Mouse (Mus musculus) midbrain, embryonic 16.5 days (tissue): Measurements from ENCODE around the gene Gm45716. TPM values are rescaled to one million over a fixed set of nuclear protein-coding genes. Genes with fewer than 3 reads are reported as not detected.

ENCODE experiments used
- ATAC-seq: fragments of 200-750 bp; cut with Nextera tagmentation; 2 replicates; pipeline ENCODE4 v1.8.0; 2017; ENCODE audit warnings: moderate TSS enrichment
- H3K27ac ChIP-seq: fragments of 300-500 bp; sonication (generic); 2 replicates; pipeline ENCODE4 v1.5.1; 2014; ENCODE audit warnings: mild to moderate bottlenecking, low read length, mixed read lengths
- H3K27me3 ChIP-seq: fragments of 300-500 bp; sonication (generic); 2 replicates; pipeline ENCODE4 v1.6.1; 2014; ENCODE audit warnings: low read depth, low read length, mixed read lengths; ENCODE audit not compliant: control insufficient read depth, insufficient read depth
- H3K36me3 ChIP-seq: fragments of 300-500 bp; sonication (generic); 2 replicates; pipeline ENCODE4 v1.6.1; 2014; ENCODE audit warnings: mild to moderate bottlenecking, low read length, moderate library complexity, mixed read lengths; ENCODE audit not compliant: control insufficient read depth, insufficient read depth
- H3K4me1 ChIP-seq: fragments of 300-500 bp; sonication (generic); 2 replicates; pipeline ENCODE4 v1.6.1; 2014; ENCODE audit warnings: mild to moderate bottlenecking, low read length, mixed read lengths; ENCODE audit not compliant: control insufficient read depth, insufficient read depth
- H3K4me2 ChIP-seq: fragments of 300-500 bp; sonication (generic); 2 replicates; pipeline ENCODE4 v1.6.1; 2014; ENCODE audit warnings: mild to moderate bottlenecking, low read length, mixed read lengths
- H3K4me3 ChIP-seq: fragments of 300-500 bp; sonication (generic); 2 replicates; pipeline ENCODE4 v1.5.1; 2014; ENCODE audit warnings: low read depth, mild to moderate bottlenecking, low read length, moderate library complexity, mixed read lengths
- H3K9ac ChIP-seq: fragments of 300-500 bp; sonication (generic); 2 replicates; pipeline ENCODE4 v1.6.1; 2014; ENCODE audit warnings: low read depth, low read length, mixed read lengths
- H3K9me3 ChIP-seq: fragments of 300-500 bp; sonication (generic); replicated peaks from 2 replicates; pipeline ENCODE4 v1.6.1; 2014; ENCODE audit warnings: mild to moderate bottlenecking, low read length, mixed read lengths; ENCODE audit not compliant: control insufficient read depth, poor library complexity, severe bottlenecking
- WGBS: fragments of 180-500 bp; shearing (Covaris S2); extraction: QIAGEN DNeasy Blood & Tissue Kit; methylation state at CpG from one replicate; pipeline ENCODE4 v1.1.7; 2014; 5-methylcytosine and 5-hydroxymethylcytosine counted together
- polyA plus RNA-seq: library from polyadenylated mRNA; unstranded; fragments of >200 nt; fragmentation: Nextera tagmentation; extraction: Ambion mirVana; gene quantifications from 2 replicates; pipeline ENCODE4 v1.2.1, GENCODE M21; 2015

Gene Gm45716
- polyA plus RNA-seq, 1 experiment from 2014 or later = 23.2 TPM

DNA sequence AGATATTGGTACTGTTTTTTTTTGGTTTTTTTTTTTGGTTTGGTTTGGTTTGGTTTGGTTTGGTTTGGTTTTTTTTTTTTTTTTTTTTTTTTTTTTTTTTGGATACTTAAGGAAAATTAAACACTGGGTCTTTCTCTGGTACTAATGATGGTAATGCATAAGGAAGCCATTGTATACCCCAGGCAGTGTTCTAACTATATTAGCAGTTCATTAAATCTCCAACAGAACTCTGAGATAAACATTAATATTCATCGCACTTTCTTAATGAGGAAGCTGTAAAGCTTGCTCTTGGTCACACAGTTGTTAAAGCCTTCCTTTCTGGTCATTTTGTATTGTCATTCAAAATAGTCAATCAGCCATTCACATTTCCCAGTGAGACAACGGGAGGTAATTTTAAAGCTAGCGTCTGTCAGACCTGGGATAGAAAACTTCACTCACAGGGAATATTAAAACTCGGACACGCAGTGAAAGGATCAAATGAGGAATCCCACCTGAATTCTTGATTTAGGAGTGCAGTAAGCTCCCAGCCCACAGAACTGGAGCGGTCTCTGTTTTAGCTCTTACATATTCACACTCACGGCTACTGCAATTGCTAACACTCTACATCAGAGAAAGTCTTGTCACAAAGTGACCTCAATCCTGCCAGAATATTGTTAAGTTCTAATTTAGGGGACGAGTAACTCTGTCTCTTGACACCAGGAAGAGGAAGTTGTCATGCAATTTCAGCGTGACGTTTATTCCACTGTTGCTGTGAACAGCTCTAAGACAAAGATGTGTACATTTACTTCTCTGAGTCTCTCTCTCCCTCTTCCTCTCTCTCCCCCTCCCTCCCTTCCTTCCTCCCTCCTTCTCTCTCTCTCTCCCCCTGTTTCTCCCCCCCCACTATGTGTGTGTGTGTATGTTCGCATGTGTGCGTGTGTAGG is 39.8 kb downstream of the Gm45716 start:
- Histone ChIP-seq H3K36me3 (no peaks in the 10 kb centered on the region), H3K27me3 (no peaks in the 10 kb centered on the region), H3K4me2 (no peak overlapping the region), H3K4me3 (no peak overlapping the region), H3K9ac (no peak overlapping the region), H3K27ac (no peak overlapping the region), H3K4me1 (no peaks in the 10 kb centered on the region), H3K9me3 (no peaks in the 10 kb centered on the region)
- 47% methylated on average over 12 of the region's 12 CpGs for WGBS
- ATAC-seq = no peak

DNA sequence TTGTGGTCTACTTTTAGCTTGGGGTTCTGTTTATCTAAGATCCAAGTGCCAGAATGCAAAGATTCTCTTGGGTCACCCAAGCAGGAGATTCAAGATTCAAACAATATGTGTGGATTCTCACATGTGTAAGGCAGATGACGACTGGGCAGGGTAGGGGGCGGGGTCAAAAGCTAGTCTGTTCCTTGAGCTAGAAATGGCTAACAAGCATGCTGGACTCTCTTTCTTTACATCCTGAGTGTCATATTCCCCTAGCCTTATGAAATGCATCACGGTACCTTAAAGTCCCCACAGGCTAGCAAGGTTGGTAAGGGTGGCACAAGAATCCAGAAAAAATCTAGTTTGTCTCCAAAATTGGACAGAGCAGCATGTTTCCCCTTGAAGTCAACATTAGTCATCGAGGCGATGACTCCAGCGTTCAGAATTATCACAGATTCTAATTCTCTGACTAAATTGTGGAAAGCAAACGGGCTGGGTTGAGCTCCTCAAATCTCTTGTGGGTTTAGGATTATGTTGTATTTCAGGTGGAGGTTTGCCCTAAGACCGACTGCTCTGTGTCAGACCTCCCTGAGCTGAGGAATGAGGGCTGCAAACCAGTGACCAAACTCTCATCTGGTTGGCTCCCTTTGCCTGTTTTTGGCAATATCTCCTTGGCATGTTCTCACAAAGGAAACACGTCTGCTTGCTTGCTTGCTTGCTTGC is 40.9 kb downstream of the Gm45716 start:
- WGBS = 87% methylated on average over 9 of the region's 9 CpGs
- no peak for ATAC-seq
- H3K4me1 ChIP-seq = no peaks in the 10 kb centered on the region
- H3K27me3 ChIP-seq = no peaks in the 10 kb centered on the region
- H3K4me3 ChIP-seq = no peak overlapping the region
- H3K9ac ChIP-seq = no peak overlapping the region
- no peaks in the 10 kb centered on the region for H3K36me3 ChIP-seq
- H3K9me3 ChIP-seq = no peaks in the 10 kb centered on the region
- no peak overlapping the region for H3K4me2 ChIP-seq
- H3K27ac ChIP-seq = no peak overlapping the region

DNA sequence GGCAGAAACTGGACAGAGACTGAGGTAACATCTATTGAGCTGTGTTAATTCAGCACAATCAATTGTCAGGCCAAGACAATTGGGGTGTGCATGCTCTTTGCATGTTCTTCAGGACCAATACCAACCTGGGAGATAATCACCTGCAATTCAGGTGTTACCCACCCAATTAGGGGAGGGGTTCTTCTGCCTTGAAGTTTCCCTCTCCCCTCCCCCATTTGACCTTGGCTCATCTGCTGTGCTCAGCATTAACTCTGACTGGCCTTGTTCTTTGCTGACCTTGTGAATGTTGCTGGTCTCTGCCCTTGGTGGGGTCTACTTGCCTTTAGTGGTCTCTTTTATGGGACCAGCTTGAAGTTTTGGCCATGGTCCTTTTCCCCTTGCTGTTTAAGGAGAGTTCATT is 42.3 kb downstream of the Gm45716 start:
- Histone ChIP-seq H3K9me3 (no peaks in the 10 kb centered on the region), H3K4me3 (no peak overlapping the region), H3K9ac (no peak overlapping the region), H3K4me1 (no peaks in the 10 kb centered on the region), H3K4me2 (no peak overlapping the region), H3K36me3 (no peaks in the 10 kb centered on the region), H3K27me3 (no peaks in the 10 kb centered on the region), H3K27ac (no peak overlapping the region)
- ATAC-seq = no peak

DNA sequence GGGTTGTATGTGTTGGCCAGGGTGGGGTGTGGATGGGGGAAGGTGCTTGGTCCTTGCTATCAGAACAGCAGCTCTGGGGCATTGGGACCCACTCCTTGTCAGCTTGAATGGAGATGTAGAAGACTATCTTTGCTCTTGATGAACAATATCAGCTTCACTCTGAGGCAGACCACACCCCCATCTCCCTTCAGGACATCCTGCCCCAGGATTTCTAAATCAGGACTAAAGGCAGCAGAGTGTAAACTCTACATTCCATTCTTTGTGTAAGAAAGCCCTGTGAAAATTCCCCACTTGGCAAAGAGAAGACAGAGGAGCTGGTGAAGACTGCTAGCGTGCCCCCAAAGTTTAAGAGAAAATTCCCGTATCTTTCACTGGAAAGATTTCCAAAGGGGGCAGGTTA is 43.2 kb downstream of the Gm45716 start:
- no peak for ATAC-seq
- Histone ChIP-seq H3K27ac (no peak overlapping the region), H3K36me3 (no peaks in the 10 kb centered on the region), H3K9me3 (no peaks in the 10 kb centered on the region), H3K4me2 (no peak overlapping the region), H3K9ac (no peak overlapping the region), H3K4me3 (no peak overlapping the region), H3K27me3 (no peaks in the 10 kb centered on the region), H3K4me1 (no peaks in the 10 kb centered on the region)
- WGBS = 60% methylated on average over 2 of the region's 2 CpGs

DNA sequence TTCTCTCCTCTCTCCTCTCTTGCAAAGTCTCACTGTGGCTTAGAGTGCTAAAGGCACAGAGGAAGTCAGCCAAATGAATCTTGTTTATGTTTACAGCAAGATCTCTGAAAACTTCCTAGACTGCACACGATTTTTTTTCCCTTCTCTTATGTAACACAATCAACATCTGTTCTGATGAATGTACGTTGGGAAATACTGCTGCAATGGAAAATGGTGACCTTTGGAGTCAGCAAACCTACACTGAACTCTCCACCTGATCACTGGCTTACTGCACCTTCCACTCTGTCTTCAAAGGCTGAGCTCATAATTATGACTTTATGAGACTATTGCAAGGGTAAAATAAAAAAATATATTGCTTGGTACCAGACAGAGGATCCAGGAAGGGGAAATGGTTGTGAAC is 44.1 kb downstream of the Gm45716 start:
- H3K27me3 ChIP-seq = no peaks in the 10 kb centered on the region
- 81% methylated on average over 2 of the region's 2 CpGs for WGBS
- ATAC-seq = no peak

DNA sequence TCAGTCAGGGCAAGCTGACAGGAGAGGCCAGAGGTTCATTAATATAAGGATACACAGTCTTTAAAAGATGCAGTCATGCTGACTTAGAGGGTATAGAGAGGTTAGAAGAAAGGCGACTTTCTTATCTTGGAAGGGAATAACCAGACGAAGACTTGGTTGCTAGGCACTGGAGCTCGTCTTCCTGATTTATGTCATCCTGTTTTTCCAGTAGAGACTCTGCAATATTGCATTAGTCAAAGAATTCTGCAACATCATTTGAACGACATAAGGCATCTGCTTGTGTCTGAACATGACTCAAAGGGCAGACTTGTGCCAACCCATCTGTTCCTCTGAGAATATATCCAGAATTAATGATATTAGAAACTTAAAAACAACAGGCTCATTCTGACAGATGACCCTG is 45.2 kb downstream of the Gm45716 start:
- H3K27ac ChIP-seq = no peak overlapping the region
- no peak overlapping the region for H3K9ac ChIP-seq
- ATAC-seq = no peak
- H3K9me3 ChIP-seq = no peaks in the 10 kb centered on the region
- no peaks in the 10 kb centered on the region for H3K36me3 ChIP-seq
- H3K4me2 ChIP-seq = no peak overlapping the region
- no peaks in the 10 kb centered on the region for H3K4me1 ChIP-seq
- 56% methylated on average over 4 of the region's 4 CpGs for WGBS
- no peak overlapping the region for H3K4me3 ChIP-seq
- H3K27me3 ChIP-seq = no peaks in the 10 kb centered on the region

More for the DNA sequence above, 44.1 kb downstream of the Gm45716 start:
- no peaks in the 10 kb centered on the region for H3K4me1 ChIP-seq
- no peak overlapping the region for H3K27ac ChIP-seq
- no peak overlapping the region for H3K4me2 ChIP-seq
- no peak overlapping the region for H3K4me3 ChIP-seq
- H3K9ac ChIP-seq = no peak overlapping the region
- no peaks in the 10 kb centered on the region for H3K9me3 ChIP-seq
- no peaks in the 10 kb centered on the region for H3K36me3 ChIP-seq

DNA sequence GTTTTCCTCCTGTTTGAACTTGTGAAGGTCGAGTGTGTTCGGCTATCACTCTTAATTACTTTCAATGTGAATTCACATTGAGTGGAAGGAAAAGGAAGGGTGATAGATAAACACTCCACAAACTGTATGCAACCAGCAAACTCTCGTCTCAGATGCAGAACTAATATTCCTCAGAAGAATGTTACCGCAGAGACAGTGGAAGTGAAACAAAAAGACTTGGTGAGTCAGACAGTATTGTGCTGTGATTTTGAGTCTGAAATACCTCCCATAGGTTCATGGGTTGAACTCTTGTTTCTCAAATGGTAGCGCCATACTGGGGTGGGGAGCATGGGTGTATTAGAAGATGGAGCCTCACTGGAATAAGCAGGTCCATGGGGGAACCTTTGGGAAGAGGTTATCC is 47.7 kb downstream of the Gm45716 start:
- Histone ChIP-seq H3K27ac (no peak overlapping the region), H3K4me2 (no peak overlapping the region), H3K9ac (no peak overlapping the region), H3K9me3 (no peaks in the 10 kb centered on the region), H3K27me3 (no peaks in the 10 kb centered on the region), H3K4me1 (no peaks in the 10 kb centered on the region), H3K36me3 (no peaks in the 10 kb centered on the region), H3K4me3 (no peak overlapping the region)
- no peak for ATAC-seq
- 89% methylated on average over 5 of the region's 5 CpGs for WGBS

- WGBS = 52% methylated on average over 5 of the region's 5 CpGs
- Histone ChIP-seq H3K4me1 (no peaks in the 10 kb centered on the region), H3K36me3 (no peaks in the 10 kb centered on the region), H3K27me3 (no peaks in the 10 kb centered on the region), H3K27ac (no peak overlapping the region), H3K9ac (no peak overlapping the region), H3K4me3 (no peak overlapping the region), H3K9me3 (no peaks in the 10 kb centered on the region), H3K4me2 (no peak overlapping the region)
- ATAC-seq = no peak
These were observed 50.1 kb downstream of the Gm45716 start for GRCm38 (mm10) chr11:90237616-90238015.

- H3K36me3 ChIP-seq = no peaks in the 10 kb centered on the region
- H3K9ac ChIP-seq = no peak overlapping the region
- 30% methylated on average over 2 of the region's 2 CpGs for WGBS
- no peak overlapping the region for H3K4me3 ChIP-seq
- H3K27ac ChIP-seq = no peak overlapping the region
- no peaks in the 10 kb centered on the region for H3K27me3 ChIP-seq
- H3K9me3 ChIP-seq = no peaks in the 10 kb centered on the region
- no peak for ATAC-seq
- no peaks in the 10 kb centered on the region for H3K4me1 ChIP-seq
- H3K4me2 ChIP-seq = no peak overlapping the region
These were observed 51.2 kb downstream of the Gm45716 start for GRCm38 (mm10) chr11:90238657-90239056.
